Mouse (Mus musculus) embryonic fibroblast, embryonic 13.5 days (primary cell): ENCODE measurements at regions not wholly inside any gene's neighbourhood (a gene's known extent, or its start where the extent isn't known, plus 50 kb on each side); places are given as distances from the start of the nearest gene placed in this dataset.
A peak's percentile ranks its signal among the peaks of the same experiment; 100 is the strongest.

Experiments used
- H3K27ac ChIP-seq: 2 replicates; pipeline ENCODE4 v1.5.1; 2012; ENCODE audit warnings: low read length, control low read depth, inconsistent platforms; ENCODE audit not compliant: insufficient read depth
- H3K4me1 ChIP-seq: 2 replicates; pipeline ENCODE4 v1.6.1; 2011; ENCODE audit warnings: low read length; ENCODE audit not compliant: control insufficient read depth, insufficient read depth
- H3K4me3 ChIP-seq: 2 replicates; pipeline ENCODE4 v1.5.1; 2011; ENCODE audit warnings: mild to moderate bottlenecking, control low read depth, low read length; ENCODE audit not compliant: insufficient read depth
- CTCF ChIP-seq: IDR thresholded peaks from 2 replicates; pipeline ENCODE4 v1.5.1; 2011; ENCODE audit warnings: mild to moderate bottlenecking, control low read depth, low read length, moderate library complexity, borderline replicate concordance; ENCODE audit not compliant: insufficient read depth
- POLR2A ChIP-seq: IDR thresholded peaks from 2 replicates; pipeline ENCODE4 v1.6.1; 2011; ENCODE audit warnings: low read depth, mild to moderate bottlenecking, control low read depth, low read length, moderate library complexity

DNA sequence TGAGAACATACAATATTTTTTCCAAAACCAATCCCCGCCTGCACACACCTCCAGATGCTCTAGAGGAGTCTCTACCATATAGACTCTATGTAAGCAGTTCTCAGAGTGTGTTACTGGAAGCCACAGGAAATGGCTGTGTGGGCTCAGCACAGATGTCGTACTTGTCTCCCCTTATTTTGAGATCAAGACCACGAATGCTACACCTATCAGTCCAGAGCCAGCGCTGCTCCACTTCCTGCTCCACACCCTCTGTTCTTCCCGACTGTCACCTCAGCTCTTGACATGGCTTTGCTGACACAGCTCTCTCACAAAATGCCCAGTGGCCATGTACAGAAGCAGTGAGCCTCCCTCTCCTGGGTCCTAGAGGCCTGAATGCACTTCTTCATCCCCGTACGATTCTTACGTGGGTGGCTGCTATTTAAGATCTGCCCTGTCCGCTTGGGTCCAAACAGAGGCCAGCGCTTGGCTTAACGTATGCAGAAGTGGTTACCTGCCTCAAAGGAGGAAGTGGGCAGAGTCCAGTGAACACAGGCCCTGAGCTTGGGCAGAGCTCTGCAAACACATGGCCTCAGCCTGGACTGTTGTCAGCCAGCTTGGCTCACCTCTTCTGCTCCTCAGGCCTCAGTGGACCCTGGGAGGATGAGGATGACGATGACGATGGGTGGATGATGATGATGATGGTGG, 80.5 kb upstream of the Msx2 start:
- H3K4me1 ChIP-seq: no peaks in the 10 kb centered on the region
- no peak overlapping the region for H3K27ac ChIP-seq
- TF ChIP-seq CTCF (no peak), POLR2A (no peak)
- no peak overlapping the region for H3K4me3 ChIP-seq

DNA sequence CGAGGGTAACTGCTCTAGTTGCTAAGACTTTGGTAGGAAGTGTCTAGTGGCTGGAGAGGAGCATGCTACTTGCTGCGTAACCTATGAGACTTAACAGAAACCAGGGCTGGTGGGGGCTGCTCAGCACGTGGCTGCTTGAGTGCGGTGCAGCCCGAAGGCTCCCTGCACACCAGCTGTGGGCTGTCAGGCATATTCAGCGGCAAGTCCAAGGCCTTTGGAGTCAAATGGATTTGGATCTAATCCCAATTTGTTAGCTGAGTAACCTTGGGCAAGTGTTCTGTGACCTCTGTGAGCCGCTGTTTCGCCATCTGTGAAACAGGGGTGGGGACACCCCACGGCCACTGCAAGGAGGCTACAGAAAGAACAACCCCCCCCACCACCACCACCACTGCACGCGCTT, 75.5 kb upstream of the Msx2 start:
- TF ChIP-seq POLR2A (no peak), CTCF (no peak)
- Histone ChIP-seq H3K4me3 (no peak overlapping the region), H3K27ac (no peak overlapping the region), H3K4me1 (no peaks in the 10 kb centered on the region)

DNA sequence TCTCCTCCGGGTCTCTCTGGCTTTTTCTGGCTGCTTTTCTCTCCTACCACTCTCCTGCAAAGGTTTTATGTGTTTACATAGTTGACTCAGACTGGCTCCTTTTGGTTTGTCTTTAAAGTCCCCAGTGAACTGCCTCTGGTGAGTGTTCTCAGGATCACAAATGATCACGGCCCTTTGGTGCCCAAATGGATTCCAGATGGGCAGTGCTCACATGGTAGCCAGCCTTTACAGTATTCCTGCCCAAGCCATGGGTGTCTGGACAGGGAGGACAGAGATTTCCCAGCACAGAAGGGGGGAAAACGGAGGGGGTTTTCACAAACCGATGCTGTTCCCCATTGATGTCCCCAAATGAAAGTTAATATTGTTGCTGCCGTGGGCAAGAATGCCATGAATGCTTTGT, 70.4 kb upstream of the Msx2 start:
- Histone ChIP-seq H3K4me1 (0 out of 2 replicates have a peak, but pooled peaks cover 2% of the 10 kb centered on the region), H3K27ac (peak overlapping the region; percentile 69; the same call in 1 of the 2 replicates), H3K4me3 (no peak overlapping the region)
- TF ChIP-seq POLR2A (no peak), CTCF (no peak)

DNA sequence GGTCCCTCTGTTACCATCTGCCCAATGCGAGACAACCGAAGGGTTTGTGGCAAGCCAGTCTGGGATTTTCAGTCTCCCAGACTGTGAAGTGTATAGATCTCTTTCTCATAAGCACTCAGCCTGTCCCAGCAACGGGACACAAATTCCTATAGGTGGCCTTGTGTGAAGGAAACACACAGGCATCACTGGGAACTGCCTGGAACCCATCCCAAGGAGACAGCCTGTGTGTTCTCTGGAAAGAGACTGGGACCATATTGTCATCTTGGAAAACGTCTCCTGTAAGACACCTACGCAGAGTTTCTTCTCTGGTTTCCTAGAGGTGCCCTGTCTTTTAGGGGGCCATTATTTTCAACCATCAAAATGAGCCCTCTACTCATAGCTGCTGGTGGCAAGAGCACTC, 66.9 kb upstream of the Msx2 start:
- TF ChIP-seq POLR2A: no peak
- no peak for TF ChIP-seq CTCF
- no peak overlapping the region for H3K27ac ChIP-seq
- H3K4me1 ChIP-seq: 0 out of 2 replicates have a peak, but pooled peaks cover 2% of the 10 kb centered on the region
- H3K4me3 ChIP-seq: no peak overlapping the region

DNA sequence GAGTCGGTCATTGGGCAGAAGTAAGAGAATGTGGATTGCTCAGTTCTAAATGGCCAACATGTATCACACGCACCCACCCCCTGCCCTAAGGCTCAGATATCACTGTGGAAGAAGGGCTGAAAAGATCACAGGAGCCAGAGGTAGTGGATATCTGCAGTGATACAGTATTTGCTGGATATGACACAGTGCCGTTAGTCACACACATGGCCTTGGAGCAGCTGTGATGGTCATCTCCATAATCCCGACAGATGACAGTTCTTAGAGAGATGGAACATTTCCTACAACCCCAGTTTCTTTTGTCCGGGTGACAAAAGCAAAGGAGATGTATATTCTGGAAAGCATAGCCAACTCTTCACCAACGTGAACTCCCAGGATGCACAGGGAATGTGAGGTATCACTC, 65.1 kb upstream of the Msx2 start:
- no peak overlapping the region for H3K27ac ChIP-seq
- H3K4me1 ChIP-seq: 0 out of 2 replicates have a peak, but pooled peaks cover under 1% of the 10 kb centered on the region
- H3K4me3 ChIP-seq: no peak overlapping the region
- TF ChIP-seq POLR2A (no peak), CTCF (no peak)

DNA sequence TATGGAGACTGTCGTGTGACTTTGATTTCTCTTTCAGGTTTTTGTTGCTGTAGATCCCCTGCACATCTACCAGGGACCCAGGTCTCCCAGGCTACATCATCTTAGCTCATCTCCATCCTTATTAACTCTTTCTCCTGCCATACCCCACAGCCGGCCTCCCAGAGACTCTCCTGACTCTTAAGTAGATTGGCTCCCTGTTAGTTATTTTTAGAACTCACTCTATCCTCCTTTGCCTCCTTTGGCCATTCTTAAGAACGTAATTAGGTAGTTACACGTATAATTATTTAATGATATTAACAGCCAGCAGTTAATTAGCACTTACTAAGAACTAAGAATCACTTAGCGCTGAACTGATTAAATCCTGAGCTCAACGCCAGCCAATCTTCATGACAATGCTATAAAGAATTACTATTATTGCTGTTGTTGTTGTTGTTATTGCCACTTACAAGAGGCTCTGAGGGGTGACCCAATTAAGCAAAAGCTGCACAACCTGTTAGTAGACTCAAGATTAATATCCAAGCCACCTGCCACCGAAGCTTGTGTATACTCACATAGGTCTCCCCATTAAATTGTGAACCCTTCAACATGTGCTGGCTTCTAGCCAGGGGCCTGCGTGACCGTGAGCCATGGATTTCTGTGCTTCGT, 63.0 kb upstream of the Msx2 start:
- Histone ChIP-seq H3K4me3 (no peak overlapping the region), H3K4me1 (no peaks in the 10 kb centered on the region), H3K27ac (no peak overlapping the region)
- no peak for TF ChIP-seq CTCF
- no peak for TF ChIP-seq POLR2A

DNA sequence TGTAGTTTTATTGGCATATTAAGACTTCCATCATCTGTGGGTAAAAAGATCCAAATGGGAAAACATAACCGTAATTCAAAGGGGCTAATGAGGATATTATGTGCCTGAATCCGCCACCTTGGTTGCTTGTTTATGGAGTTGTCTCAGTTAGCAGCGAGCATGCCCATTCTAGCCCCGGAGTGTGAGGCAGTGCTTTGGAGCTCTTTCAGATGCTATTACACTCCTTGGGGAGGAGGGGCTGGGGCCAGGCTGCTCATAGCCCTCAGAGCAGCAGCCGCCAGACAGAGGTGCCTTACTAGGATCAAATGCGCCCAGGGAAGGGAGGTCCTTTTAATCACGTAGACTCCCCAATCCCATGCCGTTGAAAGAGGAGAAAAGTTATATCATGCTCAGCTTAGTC, 60.9 kb upstream of the Msx2 start:
- H3K4me1 ChIP-seq: no peaks in the 10 kb centered on the region
- H3K4me3 ChIP-seq: no peak overlapping the region
- no peak for TF ChIP-seq POLR2A
- TF ChIP-seq CTCF: no peak
- H3K27ac ChIP-seq: no peak overlapping the region

DNA sequence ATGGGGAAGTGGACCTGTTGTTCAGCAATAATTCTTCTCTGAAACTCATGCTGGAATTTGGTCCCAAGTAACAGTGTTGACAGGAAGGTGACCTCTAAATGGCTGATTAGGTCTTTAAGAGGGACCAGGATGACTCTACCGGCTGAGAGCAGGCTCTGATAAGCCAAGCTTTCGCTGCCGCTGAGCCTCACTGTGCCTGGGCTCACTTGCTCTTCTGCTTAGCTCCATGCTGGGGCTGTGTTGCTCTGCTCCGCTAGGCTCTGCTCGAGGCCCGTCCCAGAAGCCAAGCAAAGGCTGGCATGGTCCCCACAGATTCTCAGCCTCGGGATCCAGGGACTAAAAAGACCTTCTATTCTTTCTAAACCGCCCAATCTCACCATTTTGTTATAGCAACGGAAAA, 54.0 kb upstream of the Msx2 start:
- H3K27ac ChIP-seq: no peak overlapping the region
- no peaks in the 10 kb centered on the region for H3K4me1 ChIP-seq
- no peak for TF ChIP-seq CTCF
- TF ChIP-seq POLR2A: no peak
- H3K4me3 ChIP-seq: no peak overlapping the region

DNA sequence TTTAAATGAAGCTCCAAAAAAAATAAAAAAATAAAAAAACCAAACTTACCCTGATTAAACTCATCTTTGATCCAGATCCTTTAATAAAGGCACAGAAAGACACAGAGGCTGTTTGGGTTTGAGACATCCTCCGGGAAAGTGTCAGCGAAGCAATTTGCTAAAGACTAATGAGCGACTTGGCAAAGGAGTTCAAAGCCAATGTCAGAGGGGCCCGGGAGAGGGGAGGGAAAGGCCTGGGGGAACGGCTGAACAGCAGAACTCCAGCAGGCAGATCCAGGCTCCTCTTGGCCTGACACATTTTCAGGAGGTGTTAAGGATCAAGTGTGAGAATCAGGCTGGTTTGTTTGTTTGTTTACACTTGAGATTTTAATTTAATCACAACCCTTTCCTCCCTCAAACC, 49.9 kb upstream of the Msx2 start:
- H3K27ac ChIP-seq: no peak overlapping the region
- no peaks in the 10 kb centered on the region for H3K4me1 ChIP-seq
- H3K4me3 ChIP-seq: no peak overlapping the region
- no peak for TF ChIP-seq POLR2A
- no peak for TF ChIP-seq CTCF
